Mouse (Mus musculus) gastrocnemius, postnatal 10 days (tissue): ENCODE results near the gene Sytl2. TPM values are rescaled to one million over a fixed set of nuclear protein-coding genes. Genes with fewer than 3 reads are reported as not detected.
A peak's percentile ranks its signal among the peaks of the same experiment; 100 is the strongest.

Source experiments
- DNase-seq: peaks from one replicate; pipeline ENCODE4 v3.0.0; 2021; ENCODE audit warnings: mixed read lengths
- long read RNA-seq, 2 experiments: library from polyadenylated mRNA; stranded (forward); transcript quantifications; one replicate each; pipeline ENCODE4 v2.0.0; 2021
- total RNA-seq, 2 experiments: library from RNA; stranded (reverse); gene quantifications; 2 replicates each; pipeline ENCODE4 v1.2.3; 2021

Sytl2 gene
- 10 to 100 TPM; 75.0 to 91.4 TPM for total RNA-seq
- long read RNA-seq, experiment 1, transcript Sytl2-216 (10 exons, 2,568 nt): major isoform, 43 of 94 reads
- long read RNA-seq, experiment 1, partial matches to known transcripts: 15 of 94 reads
- long read RNA-seq, experiment 1, other reads (novel, unspliced or antisense): 31 of 94 reads
- long read RNA-seq, experiment 2, full-length matches to known transcripts: 46 of 72 reads
- long read RNA-seq, experiment 2, partial matches to known transcripts: 9 of 72 reads
- long read RNA-seq, experiment 2, other reads (novel, unspliced or antisense): 17 of 72 reads

DNA sequence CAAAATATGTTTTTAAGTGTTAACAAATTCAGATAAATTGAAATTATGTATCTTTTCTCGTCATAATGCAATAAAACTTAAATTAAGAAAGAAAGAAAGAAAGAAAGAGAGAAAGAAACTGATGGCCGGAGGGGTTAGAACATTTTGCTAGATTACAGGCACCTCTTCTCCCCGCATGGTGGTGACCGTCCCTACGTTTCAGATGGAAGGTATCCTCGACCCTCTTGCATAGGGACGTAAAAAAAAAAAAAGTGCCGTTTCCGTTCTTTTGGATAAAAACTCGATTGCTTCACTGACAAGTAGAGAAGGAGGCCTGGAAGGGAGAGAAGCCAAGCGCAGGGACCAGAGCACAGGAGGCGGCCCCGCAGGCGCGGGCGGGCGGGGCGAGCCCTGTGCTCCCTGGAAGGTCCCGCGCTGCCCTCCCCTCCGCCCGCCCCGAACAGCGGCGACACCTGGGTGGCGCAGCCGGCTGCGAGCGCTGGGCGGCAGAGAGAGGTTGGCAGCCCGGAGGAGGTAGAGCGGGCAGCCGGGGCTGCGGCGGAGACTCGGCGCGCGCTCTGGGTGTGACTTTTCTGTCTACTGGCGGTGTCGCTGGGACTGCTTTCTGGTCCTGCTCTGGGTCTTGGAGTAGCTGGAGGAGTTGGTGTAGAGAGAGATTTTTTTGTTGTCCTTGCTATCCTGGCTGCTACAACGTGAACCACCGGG is at the start of gene Sytl2:
Gene Sytl2, plus strand, starts transcription at position 311 of the 705 bp plus-strand sequence.
- DNase-seq: peak; percentile 66

- no peak for DNase-seq
Observed at GRCm38 (mm10) chr7:90252946-90253345, 49.1 kb upstream of the Sytl2 start.

GRCm38 (mm10) chr7:90258701-90259100 is 43.4 kb upstream of the Sytl2 start:
- no peak for DNase-seq

DNA sequence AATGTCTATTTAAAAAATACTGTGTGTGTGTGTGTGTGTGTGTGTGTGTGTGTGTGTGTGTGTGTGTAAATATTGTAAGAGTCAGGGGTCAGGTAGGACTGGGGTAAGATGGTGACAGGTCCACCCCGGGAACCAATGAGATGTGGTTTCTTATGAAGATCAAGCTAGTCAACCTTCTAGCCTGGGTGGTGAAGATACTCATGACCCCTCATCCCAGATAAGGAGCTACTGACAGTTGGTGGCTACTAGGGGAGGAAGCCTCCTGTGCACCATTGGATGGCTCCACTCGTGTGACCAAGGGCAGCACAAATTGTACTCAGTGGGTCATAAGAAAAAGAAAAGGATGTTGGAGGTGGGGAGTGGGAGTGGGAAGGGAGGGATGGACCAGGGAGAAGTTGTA is 42.2 kb upstream of the Sytl2 start:
- DNase-seq: no peak

GRCm38 (mm10) chr7:90261902-90262599 is 40.0 kb upstream of the Sytl2 start:
- DNase-seq: no peak

- peak; percentile 80 for DNase-seq
Observed at GRCm38 (mm10) chr7:90265289-90265970, 36.6 kb upstream of the Sytl2 start, which contains the start of gene Ccdc83. Gene Ccdc83, minus strand, starts transcription at chr7:90265777.

DNA sequence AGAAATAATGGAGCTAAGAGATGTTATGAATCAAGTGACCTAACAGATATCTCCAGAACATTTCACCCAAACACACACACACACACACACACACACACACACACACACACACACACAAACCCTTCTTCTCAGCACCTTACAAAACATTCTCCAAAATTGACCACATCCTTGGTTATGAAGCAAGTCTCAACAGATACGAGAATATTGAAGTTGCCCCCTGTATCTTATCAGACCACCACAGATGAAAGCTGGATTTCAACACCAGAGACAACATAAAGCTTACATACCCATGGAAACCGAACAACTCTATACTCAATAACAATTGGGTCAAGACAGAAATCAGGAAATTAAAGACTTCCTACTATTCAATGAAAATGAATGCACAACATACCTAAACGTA is 31.9 kb upstream of the Sytl2 start:
- DNase-seq: no peak

GRCm38 (mm10) chr7:90274561-90275100 is 27.4 kb upstream of the Sytl2 start:
- DNase-seq: peak; percentile 28

DNA sequence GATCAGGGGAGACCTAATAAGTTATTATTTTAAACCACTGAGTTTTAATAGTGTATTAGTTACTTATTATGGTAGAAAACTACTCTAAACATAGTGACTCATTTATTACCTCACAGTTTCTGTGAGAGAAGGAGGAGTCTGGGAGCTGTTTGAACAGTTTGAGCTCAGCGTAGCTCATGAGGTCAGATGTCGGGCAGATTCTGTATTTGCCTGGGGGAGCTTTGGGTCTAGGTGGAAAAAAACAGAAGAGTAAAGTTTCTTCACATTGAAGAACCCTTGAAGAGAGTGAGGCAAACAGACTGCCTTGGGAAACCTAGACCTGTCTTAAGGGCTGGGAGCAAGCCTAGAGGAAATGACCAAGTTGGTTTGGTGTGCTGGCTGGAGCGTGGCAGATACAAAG is 24.8 kb upstream of the Sytl2 start:
- no peak for DNase-seq

GRCm38 (mm10) chr7:90277769-90278168 is 24.3 kb upstream of the Sytl2 start:
- no peak for DNase-seq

- no peak for DNase-seq
Observed at GRCm38 (mm10) chr7:90279136-90279535, 22.9 kb upstream of the Sytl2 start.

DNA sequence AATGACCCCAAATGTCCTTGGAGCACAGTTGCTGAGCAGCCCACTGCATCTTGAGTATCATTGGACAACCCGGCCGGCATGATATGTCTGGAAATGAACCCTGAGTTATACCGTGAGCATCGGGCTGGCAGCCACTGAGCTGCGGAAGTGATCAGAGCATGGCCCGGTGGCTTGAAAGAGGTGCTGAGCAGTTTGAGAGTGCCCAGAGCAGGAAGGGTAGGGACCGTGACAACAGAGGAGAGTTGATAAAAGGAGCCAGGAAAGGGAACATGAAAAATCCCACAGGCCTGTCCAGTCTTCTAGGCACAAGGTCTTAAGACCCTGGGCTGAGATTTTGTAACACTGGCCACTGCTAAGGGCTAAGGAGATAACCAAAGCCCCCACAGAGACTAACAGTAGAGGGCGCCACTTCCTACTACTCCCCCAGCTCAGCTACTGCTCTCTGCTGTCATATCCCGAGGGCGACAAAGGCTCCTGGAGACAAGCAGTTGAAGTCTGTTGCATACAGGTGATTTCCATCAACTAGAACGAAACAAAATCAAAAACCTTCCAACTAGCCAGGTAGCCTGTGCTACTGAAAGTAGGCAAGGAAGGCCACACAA is 21.7 kb upstream of the Sytl2 start:
- DNase-seq: peak; percentile 53

DNA sequence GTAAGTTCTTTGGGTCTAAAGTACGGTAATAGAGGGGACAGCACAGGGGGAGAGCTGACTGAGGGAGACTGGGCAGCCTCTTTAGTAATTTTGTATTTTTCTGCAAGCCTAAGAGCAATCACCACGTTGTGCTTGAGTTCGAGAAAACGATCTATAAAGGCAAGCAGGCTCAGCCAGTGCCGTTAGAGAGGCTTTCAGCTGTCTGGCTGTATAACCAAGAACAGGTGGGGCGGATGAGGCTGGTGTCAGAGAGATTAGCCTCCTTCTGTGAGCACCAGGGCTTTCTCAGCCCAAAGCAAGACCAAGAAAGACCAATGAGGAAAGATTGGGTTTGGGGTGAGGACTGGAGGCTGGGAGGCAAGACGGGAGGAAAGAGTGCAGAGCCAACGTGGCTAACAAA is 21.2 kb upstream of the Sytl2 start:
- DNase-seq: no peak

- no peak for DNase-seq
Observed at GRCm38 (mm10) chr7:90281759-90282546, 20.1 kb upstream of the Sytl2 start.

DNA sequence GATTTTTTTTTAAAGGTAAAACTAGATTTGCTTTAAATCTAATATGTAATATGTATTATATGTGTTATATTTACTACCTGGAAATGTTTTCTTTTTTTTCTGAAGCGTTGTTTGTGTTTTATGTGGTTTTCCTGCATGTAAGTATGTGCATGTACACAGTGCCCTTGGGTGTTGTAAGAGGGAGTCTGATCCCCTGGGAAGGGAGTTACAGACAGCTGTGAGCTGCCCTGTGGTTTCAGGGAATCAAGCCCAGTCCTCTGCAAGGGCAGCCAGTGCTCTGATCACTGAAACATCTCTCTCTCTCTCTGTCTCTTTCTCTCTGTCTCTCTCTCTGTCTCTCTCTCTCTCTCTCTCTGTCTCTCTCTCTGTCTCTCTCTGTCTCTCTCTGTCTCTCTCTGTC is 19.3 kb upstream of the Sytl2 start:
- no peak for DNase-seq

DNA sequence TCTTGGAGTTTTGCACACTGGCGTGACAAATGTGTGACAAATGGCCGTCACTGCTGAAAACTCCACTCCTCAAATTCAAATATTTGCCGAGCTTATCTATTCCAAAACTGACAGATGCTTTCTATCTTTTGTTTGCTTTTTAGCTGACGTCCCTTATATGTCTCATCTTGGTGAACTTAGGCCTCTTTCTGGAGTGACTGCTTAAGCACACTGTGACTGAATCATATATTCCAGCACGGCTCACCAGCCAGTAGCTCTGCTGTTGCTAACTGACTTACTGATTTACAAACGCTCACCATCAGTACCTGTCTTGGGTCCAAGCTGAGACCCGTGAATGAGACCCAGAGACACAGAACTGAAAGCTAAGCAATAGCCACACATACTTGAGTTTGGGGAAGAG is 17.3 kb upstream of the Sytl2 start:
- DNase-seq: no peak

DNA sequence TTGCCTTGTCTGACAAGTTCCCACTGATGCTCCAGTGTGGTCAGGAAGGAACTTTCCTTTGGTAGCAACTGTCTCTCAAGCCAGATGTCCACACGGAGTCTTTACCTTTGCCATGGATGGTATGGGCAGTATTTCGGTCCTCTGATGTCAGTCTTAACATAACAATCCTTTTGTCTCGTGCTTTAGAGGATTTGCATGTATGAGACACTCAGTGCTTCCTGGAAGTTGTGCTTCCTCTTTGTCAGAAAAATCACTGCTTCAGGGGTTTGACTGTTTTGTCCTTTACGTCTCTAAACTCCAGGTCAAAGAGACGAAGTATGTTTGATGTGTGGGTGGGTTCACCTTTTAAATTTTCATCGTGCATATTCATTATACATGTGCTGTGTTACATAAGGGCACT is 10.2 kb upstream of the Sytl2 start:
- no peak for DNase-seq

DNA sequence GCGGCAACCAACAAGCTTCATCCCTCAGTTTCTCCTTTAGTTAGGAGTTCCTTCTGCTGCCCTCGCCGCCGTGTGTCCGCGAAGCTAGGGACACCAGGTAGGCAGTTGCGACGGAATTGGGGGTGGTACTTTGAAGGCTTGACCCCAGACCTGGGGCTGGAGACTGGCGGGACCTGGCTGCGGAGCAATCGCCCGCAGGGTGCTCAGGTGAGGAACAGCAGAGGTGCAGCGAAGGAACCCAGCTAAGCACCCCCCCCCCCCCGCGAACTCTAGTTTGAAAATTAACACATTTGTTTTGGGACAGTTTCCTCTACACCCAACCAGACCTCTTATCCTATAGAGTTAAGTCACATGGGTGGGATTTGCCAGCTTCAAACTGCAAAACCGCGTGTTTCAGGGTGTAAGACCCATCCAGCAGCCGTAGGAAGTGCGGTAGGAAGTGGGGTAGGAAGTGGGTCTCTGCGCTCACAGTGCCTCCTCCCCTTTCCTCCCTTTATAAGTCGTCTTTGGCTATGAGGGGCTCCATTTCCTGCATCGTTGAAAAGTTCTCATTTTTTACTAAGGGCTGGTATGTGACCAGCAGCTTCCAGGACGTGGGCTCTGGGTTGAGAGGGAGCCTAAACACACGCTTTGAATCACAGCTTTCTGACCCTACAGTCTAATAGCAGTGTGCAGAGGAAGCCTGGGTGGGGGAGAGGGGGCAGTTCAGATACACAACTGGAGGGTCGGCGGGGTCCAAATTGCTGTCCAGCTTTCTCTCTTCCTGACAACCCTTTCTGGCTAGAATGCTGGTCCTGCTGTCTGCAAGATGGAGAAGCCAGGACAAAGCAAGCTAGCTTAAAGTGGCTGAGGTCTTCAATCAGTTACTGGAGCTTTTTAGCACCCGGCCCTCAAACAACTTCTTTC is 848 bp downstream of the Sytl2 start:
- no peak for DNase-seq

- no peak for DNase-seq
Observed at GRCm38 (mm10) chr7:90306079-90306478, 4.0 kb downstream of the Sytl2 start.

- no peak for DNase-seq
Observed at GRCm38 (mm10) chr7:90306968-90307367, 4.9 kb downstream of the Sytl2 start.
